Mouse (Mus musculus): Measurements from ENCODE around the gene Clk3.
"Not testable (repeated sequence)": the region's sequence is repeated elsewhere in the genome, so short reads cannot be mapped to it uniquely, and the experiment has no call there.

Clk3 gene

DNA sequence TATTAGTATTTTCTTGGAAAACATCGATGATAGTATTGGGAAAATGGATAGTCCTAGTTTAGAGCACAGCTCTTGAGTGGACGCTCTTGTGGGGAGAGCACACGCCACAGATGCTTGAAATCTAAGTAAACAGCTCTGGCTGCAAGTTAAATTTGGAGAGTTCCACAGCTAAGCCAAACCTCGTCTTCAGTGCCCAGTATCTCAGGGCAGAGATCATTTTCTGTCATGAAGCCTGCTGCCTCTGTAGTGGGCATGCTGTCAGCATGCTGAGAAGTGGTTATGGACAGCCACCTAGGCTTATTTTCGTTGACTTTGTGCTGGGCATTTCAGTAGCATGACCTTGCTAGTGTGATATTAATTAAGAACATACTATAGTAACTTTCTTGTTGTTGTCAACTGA lies 41.9 kb downstream of the Clk3 start:
- DNase-seq (ENCODE audit: low spot score) = peak; percentile 42

DNA sequence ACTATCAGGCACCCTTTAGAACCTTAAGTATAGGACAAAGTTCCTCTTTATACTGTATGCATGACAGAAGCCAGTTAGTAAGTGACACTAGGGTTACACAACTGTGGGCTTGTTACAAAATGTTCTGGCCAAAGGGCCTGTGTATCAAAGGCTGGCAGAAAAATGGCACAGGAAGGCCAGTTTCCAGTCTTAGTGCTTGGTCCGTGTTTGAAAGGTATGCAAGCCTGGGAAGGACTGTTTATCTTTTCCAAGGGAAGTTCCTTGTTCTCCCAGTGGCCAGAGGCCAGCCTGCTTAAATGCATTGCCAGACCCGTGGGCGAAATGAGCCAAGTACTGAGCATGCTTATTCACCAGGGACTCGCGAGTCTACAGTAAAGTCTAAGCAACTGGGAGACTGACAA lies 42.3 kb downstream of the Clk3 start:
- DNase-seq (ENCODE audit: low spot score) = peak; percentile 92

DNA sequence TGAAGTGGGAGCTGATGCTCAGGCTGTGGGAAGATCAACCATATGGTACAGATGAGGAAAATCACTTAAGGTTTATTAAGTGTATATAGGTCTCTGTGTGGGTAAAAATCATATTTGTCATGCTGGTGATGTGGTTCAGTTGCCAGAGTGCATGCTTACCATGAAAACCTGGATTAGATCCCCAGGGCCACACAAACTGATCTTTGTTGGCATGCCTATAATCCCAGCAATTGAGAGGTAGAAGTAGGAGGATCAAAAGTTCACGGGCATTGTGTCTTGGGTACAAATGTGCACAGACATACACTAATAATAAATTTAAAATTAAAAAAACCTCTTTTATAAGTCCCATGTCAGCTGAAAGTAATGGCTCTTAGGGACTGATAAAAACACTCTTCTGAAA lies 43.3 kb downstream of the Clk3 start:
- DNase-seq (ENCODE audit: low spot score) = no peak

DNA sequence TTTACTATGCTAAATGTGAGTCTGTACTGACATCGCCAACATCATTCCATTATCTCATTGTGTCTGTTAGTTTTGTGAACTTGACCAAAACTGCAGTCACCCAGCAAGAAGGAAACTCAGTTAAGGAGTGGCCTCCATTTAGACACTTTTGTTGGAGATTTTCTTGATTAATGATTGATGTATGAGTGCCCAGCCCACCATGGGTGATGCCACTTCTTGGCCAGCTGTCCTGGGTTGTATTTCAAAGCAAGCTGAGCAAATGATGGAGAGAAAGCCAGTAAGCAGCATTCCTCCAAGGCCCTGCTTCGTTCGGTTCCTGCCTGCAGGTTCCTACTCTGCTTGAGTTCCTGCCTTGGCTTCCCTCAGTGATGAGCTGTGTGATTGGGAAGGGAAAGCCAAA lies 44.9 kb downstream of the Clk3 start:
- no peak for DNase-seq (ENCODE audit: low spot score)

DNA sequence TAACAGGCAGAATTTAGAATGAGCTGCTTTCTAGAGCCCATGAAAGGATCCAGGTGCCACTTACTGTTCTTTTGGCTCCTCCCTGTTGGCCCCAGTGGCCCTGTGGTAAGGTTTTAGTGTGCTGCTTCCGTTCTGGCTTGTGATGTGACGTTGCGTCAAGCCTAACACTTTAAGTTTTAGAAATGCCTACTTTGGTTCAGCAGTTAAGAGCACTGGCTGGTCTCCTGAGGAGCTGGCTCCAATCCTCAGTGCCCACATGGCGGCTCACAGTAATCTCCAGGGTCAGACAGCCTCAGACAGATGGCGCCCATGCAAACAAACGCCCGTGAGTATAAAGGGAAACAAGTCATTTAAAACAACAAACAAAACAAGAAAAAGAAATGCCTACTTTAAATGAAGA lies 47.3 kb downstream of the Clk3 start:
- no peak for DNase-seq (ENCODE audit: low spot score)

DNA sequence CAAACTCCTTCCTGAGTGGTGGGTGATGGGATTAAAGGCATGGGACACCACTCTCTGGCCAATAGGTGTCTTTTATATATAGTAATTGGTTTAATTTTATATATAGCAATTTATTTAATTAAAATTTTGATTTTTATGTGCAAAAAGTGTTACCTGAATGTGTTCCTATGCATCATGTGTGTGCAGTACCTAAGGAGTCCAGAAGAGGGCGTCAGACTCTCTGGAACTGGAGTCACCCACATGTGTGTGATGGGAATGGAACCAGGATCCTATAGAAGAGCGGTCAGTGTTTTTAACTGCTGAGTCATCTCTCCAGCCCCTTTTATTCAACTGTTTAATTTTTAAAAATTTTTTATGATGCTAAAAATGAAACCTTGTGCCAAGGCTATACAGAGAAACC lies 53.5 kb downstream of the Clk3 start:
- no peak for DNase-seq (ENCODE audit: low spot score)

DNA sequence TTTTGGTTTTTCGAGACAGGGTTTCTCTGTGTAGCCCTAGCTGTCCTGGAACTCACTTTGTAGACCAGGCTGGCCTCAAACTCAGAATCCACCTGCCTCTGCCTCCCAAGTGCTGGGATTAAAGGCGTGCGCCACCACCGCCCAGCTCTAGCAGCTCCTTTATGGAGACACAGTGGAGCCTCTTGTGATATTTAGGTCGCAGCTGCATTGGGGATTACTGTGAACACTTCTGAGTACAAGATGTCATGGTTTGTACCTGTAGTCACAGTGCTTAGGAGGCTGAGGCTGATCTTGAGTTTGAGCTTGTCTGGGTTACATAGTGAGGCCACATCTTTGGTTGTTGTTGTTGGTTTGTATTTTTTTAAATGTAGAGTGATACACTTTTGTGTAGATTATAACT lies 55.4 kb downstream of the Clk3 start:
- not testable (repeated sequence) for DNase-seq (ENCODE audit: low spot score)

DNA sequence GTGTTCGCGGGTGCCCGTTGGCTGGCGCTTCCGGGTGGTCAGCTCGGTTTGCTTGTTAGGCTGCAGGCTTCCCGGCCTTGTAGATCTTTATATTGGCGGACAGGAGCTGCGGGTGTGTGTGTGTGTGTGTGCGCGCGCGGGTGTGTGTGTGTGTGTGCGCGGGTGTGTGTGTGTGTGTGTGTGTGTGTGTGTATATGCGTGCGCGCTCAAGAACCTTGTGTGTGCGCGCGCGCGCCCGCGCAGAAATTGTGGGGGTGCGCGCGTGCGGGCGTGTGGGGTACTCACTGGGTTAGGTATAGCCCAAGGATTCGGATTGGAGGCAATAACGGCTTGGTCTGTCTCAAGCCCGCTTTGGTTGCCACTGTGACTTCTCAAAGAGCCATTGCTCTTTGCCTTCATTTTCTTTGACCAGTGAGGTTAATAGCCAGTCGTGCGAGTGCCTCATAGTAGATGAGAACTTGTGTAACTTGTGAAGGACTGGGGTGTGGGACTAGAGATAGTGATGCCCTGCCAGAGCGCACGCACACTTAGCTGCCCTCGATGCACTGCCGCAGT lies 56.9 kb downstream of the Clk3 start:
- peak; percentile 66 for DNase-seq (ENCODE audit: low spot score)

DNA sequence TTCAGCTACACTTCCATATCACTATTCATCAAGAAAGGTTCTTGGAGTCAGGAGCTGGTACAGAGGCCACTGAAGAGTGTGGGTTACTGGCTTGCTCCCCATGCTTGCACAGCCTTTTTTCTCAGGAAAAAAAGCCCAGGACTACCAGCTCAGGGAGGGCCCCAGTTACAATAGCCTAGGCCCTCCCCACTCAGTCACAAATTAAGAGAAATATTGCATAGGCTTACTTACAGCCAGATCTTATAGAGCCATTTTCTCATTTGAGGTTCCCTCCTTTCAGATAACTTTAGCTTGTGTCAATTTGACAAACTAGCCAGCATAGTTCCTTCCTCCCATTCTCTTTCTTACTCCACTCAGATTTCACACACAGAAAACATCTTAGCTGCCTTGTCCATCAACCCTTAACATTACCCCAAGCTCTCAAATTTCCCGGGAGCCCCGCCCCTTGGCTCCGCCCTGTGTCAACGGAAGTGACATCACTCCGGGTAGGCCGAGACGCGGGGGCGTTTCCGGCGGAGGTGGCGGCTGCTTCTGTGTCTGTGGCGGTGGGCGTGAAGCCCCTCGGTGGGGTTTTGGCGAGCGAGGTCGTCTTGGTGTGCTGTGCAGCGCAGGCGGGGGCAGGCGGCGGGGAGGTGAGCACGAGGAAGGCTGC lies 57.5 kb downstream of the Clk3 start, which contains the start of gene Edc3:
Gene Edc3 (plus strand): TSS at position 473 of the 652 bp plus-strand sequence.
- peak; percentile 93 for DNase-seq (ENCODE audit: low spot score)

DNA sequence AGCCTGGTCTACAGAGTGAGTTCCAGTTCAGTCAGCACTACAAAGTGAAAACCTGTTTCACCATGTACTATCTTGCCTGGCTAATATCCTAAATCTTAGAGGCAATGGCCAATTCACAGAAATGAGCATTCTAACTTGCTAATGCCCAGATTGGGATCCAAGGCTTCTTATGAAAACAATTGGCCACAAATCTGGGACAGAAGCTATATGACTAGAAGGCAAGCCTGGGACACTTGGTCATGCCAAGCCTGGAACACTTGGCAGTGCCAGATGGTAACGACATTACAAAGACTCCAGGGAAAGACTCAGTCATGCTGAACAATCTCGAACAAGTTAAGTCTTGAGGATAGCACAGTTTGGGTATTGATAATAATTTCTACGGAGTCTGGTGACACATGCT lies 59.2 kb downstream of the Clk3 start:
- DNase-seq (ENCODE audit: low spot score) = peak; percentile 68
